Mouse (Mus musculus) C2C12 (cell line): ENCODE measurements around the gene Eif2ak4. TPM values are rescaled to one million over a fixed set of nuclear protein-coding genes. Genes with fewer than 3 reads are reported as not detected.

Experiments used
- H3K27me3 ChIP-seq: one replicate; pipeline ENCODE4 v1.6.1; 2011; ENCODE audit not compliant: control insufficient read depth, insufficient read depth, insufficient read length
- H3K36me3 ChIP-seq: one replicate; pipeline ENCODE4 v1.6.1; 2011; ENCODE audit not compliant: control insufficient read depth, insufficient read depth
- H3K4me3 ChIP-seq: one replicate; pipeline ENCODE4 v1.5.1; 2011; ENCODE audit warnings: mild to moderate bottlenecking, control low read depth; ENCODE audit not compliant: poor library complexity, insufficient read depth, severe bottlenecking
- H3K79me2 ChIP-seq: one replicate; pipeline ENCODE4 v1.6.1; 2011; ENCODE audit not compliant: control insufficient read depth, insufficient read depth
- H3K79me3 ChIP-seq: one replicate; pipeline ENCODE4 v1.6.1; 2011; ENCODE audit warnings: low read depth, control low read depth
- H3ac ChIP-seq: one replicate; pipeline ENCODE3; 2011; ENCODE audit warnings: low read depth; ENCODE audit not compliant: control insufficient read depth, insufficient read length
- CEBPB ChIP-seq: IDR thresholded peaks from one replicate; pipeline ENCODE4 v1.6.1; 2011; ENCODE audit warnings: low read depth, mild to moderate bottlenecking, control low read depth, moderate library complexity
- CTCF ChIP-seq: IDR thresholded peaks from one replicate; pipeline ENCODE4 v1.5.1; 2011; ENCODE audit not compliant: control insufficient read depth, insufficient read depth, insufficient read length
- FOSL1 ChIP-seq: IDR thresholded peaks from one replicate; pipeline ENCODE4 v1.8.0; 2011; ENCODE audit warnings: mild to moderate bottlenecking, low read length; ENCODE audit not compliant: poor library complexity, insufficient read depth, severe bottlenecking
- MAX ChIP-seq: IDR thresholded peaks from one replicate; pipeline ENCODE4 v1.6.1; 2011; ENCODE audit warnings: mild to moderate bottlenecking, control low read depth
- MYOD1 ChIP-seq: IDR thresholded peaks from one replicate; pipeline ENCODE4 v1.6.1; 2011; ENCODE audit warnings: low read depth; ENCODE audit not compliant: control insufficient read depth, insufficient read length
- MYOG ChIP-seq: IDR thresholded peaks from one replicate; pipeline ENCODE4 v1.6.1; 2011; ENCODE audit not compliant: control insufficient read depth, insufficient read length; ENCODE audit errors: extremely low read depth
- USF1 ChIP-seq: IDR thresholded peaks from one replicate; pipeline ENCODE4 v1.6.1; 2011; ENCODE audit warnings: low read depth, mild to moderate bottlenecking, control low read depth, moderate library complexity
- polyA plus RNA-seq: library from polyadenylated mRNA; unstranded; fragments of >200 nt; fragmentation: generic; extraction: Trizol; gene quantifications from one replicate; pipeline ENCODE4 v1.2.1, GENCODE M21; 2012; ENCODE audit warnings: missing spikeins

Gene Eif2ak4
- polyA plus RNA-seq, 1 experiment: 6.6 TPM

DNA sequence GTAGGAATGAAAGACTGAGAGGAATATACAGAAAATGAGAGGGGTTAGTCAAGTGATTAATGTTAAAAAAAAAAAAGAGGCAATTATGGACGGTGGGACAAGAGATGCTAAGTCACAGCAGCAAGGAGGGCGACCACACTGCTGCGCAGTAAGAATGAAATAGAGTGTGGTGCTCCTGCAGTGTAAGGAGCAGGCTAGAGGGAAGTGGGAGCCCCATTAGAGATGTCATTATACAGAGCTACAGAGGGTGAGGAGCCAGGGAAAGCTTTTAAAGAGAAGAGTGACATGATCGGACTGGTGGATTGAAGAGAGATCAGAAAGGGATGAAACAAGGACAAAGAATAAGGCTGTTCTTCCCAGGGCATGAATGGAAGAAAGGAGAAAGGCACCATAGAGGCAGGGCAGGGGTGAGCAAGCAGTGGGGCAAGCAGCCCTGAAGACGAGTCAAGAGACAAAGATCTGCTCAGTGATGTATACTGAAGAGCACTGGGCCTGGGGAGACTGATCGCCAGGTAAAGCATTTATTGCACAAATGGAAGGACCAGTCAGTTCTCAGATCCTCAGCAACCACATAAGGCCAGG is 33.2 kb upstream of the Eif2ak4 start:
- H3K79me2 ChIP-seq: no peaks in the 10 kb centered on the region

DNA sequence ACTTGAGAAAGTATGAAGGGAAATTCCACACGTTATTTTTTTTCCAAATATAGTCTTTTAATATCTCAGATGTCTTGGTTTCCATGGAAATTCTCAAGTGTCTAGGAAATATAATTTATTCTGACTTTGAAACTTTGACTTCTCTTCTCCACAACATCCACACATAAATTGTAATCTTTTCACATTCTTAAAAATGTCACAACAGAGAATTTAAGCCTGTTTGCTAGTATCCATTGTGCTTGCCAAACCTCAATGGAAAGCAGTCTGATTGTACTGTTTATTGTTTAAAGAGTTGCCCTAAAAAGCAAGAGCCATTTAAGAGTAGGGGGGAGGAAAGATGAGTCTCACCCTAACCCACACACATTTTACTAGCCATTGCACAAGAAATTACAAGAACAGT is 16.6 kb upstream of the Eif2ak4 start:
- Histone ChIP-seq H3K79me2 (no peaks in the 10 kb centered on the region), H3K27me3 (no peaks in the 10 kb centered on the region), H3K79me3 (no peaks in the 10 kb centered on the region), H3ac (no peak overlapping the region), H3K36me3 (no peaks in the 10 kb centered on the region), H3K4me3 (no peak overlapping the region)
- TF ChIP-seq FOSL1: no peak
- no peak for TF ChIP-seq CTCF
- no peak for TF ChIP-seq MAX
- TF ChIP-seq MYOD1: no peak
- TF ChIP-seq USF1: no peak
- TF ChIP-seq MYOG: no peak
- TF ChIP-seq CEBPB: no peak

More for the DNA sequence above, 33.2 kb upstream of the Eif2ak4 start:
- no peaks in the 10 kb centered on the region for H3K27me3 ChIP-seq
- H3K4me3 ChIP-seq: no peak overlapping the region
- H3K36me3 ChIP-seq: no peaks in the 10 kb centered on the region
- H3ac ChIP-seq: no peak overlapping the region
- H3K79me3 ChIP-seq: no peaks in the 10 kb centered on the region
- TF ChIP-seq CTCF (no peak), USF1 (no peak), CEBPB (no peak), MAX (no peak), FOSL1 (no peak)

GRCm38 (mm10) chr2:118372561-118372900 is 15.9 kb upstream of the Eif2ak4 start:
- H3K79me2 ChIP-seq: no peaks in the 10 kb centered on the region
- TF ChIP-seq CEBPB (no peak), CTCF (no peak), MAX (no peak), USF1 (no peak), MYOG (no peak), MYOD1 (no peak), FOSL1 (no peak)
- no peaks in the 10 kb centered on the region for H3K27me3 ChIP-seq
- no peaks in the 10 kb centered on the region for H3K36me3 ChIP-seq
- H3K79me3 ChIP-seq: no peaks in the 10 kb centered on the region
- peak overlapping the region; percentile 18 for H3ac ChIP-seq
- no peak overlapping the region for H3K4me3 ChIP-seq

GRCm38 (mm10) chr2:118372901-118373571 is 15.4 kb upstream of the Eif2ak4 start, which contains the start of gene Gpr176:
Gene Gpr176 (minus strand): TSS chr2:118373419.
- peak; percentile 4 for TF ChIP-seq MYOD1
- TF ChIP-seq CTCF: no peak
- Histone ChIP-seq H3K79me3 (no peaks in the 10 kb centered on the region), H3K36me3 (no peaks in the 10 kb centered on the region), H3K27me3 (no peaks in the 10 kb centered on the region), H3ac (peak within 1 kb of the TSS; percentile 18), H3K79me2 (no peaks in the 10 kb centered on the region), H3K4me3 (peak within 1 kb of the TSS; percentile 2)

- no peak for TF ChIP-seq USF1
- no peak for TF ChIP-seq CEBPB
- no peak overlapping the region for H3ac ChIP-seq
- no peaks in the 10 kb centered on the region for H3K79me3 ChIP-seq
- no peaks in the 10 kb centered on the region for H3K36me3 ChIP-seq
- no peaks in the 10 kb centered on the region for H3K27me3 ChIP-seq
- H3K4me3 ChIP-seq: no peak overlapping the region
- no peaks in the 10 kb centered on the region for H3K79me2 ChIP-seq
Measured at GRCm38 (mm10) chr2:118373572-118374279, 14.7 kb upstream of the Eif2ak4 start.

DNA sequence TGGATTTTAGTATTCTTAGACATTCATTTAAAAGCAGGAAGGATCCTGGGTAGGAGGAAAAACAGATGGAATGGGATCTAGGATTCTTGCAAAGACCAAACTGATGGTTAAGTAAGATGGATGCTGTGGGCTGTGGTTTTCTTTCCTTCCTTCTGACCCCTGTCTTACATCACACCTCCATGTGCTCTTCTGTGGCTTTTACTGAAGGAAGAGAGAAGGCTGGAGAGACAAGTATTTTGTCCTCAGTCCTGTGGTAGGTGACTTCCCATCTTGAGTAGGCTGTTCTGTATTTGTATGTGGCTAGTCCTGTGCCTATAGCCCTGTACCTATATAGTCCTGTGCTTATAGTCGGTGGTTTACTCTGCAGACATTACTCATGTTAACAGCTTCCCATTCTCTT is 12.9 kb upstream of the Eif2ak4 start:
- Histone ChIP-seq H3K36me3 (no peaks in the 10 kb centered on the region), H3ac (no peak overlapping the region), H3K79me2 (no peaks in the 10 kb centered on the region), H3K79me3 (no peaks in the 10 kb centered on the region), H3K27me3 (no peaks in the 10 kb centered on the region), H3K4me3 (no peak overlapping the region)
- no peak for TF ChIP-seq USF1
- no peak for TF ChIP-seq CEBPB
- no peak for TF ChIP-seq MYOG
- TF ChIP-seq CTCF: no peak
- TF ChIP-seq MYOD1: no peak
- no peak for TF ChIP-seq MAX
- TF ChIP-seq FOSL1: no peak
